Mouse (Mus musculus) cerebellum, adult 8-10 months (tissue): ENCODE results near the gene Nog.

ENCODE experiments used
- DNase-seq: peaks from one replicate; pipeline ENCODE4 v3.0.0; 2022

Gene Nog

GRCm38 (mm10) chr11:89265080-89265479 is 37.1 kb downstream of the Nog start:
- no peak for DNase-seq

DNA sequence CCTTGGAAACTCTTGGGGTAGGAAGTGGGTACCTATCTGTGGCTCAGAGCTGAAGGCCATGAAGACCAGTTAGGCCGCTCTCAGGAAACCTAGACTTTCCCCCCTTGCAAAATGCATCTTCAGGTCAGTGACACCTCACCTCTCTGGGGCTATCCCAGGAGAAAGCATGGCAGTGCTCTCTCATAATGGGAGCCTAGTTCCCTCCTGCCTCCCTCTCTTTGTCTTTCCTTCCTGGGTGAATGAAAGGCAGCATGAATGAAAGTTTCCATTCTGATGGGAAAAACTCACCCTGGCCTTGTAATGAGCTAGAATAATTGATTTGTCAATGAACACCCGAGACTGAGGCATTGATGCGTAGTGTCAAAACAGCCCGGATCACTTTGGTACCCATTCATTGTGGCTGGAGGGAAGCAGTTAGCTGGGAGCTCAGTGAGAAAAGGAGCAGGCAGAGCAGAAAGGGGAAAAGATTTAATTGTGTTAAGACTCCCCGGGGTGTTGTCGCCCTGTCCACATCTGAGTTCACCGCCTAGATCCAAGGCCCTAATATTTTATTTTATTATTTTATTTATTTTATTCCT is 42.7 kb downstream of the Nog start:
- no peak for DNase-seq

DNA sequence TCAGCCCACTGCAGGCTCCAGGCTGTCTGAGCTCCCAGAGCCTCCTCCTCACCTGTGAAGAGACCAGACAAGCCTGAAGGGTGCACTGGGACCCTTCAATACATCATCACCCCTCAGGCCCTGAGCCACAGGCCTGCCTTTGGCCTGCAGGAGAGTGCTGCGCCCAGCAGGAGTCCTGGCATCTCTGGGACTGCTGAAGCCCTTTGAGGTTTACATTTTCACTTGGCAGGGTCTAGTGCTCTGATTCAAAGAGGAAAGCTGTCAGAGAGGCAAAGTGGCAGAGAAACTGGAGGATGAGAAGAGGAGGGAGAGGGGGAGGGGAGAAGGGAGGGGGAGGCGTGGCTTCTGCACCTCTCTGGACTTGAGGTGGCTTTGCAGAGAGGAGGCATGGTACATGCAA is 44.2 kb downstream of the Nog start:
- DNase-seq: no peak

DNA sequence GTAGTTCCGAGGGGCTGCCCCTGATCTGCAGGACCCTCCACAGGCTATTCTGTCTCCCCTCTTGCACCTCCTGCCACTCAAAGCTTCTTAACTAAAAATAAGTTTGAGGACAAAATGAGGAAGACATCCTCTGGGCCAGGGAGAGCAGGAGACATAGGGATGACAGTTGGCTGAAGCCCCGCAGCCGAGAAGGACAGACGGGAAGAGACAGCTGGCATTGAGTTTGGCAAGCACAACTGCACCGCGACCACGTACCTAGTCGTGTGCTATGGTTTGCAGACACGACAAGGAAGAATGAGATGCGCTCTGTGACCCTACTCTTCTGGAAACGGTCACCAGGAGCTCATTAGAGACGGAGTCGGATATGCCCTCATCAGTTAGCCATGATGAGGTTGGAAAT is 48.2 kb downstream of the Nog start:
- no peak for DNase-seq
